Mouse (Mus musculus) heart, adult 2 months (tissue): Measurements from ENCODE around the gene Scel.

Experiments
- CTCF ChIP-seq: fragments of 200-600 bp; IDR thresholded peaks from 2 replicates; pipeline ENCODE4 v1.8.1; 2022; ENCODE audit warnings: antibody characterized with exemption, mild to moderate bottlenecking, moderate library complexity
- EP300 ChIP-seq: fragments of 200-500 bp; IDR thresholded peaks from 2 replicates; pipeline ENCODE4 v1.6.1; 2011; ENCODE audit warnings: low read depth, low read length, control low read depth; ENCODE audit not compliant: insufficient read depth
- POLR2A ChIP-seq: fragments of 200-500 bp; IDR thresholded peaks from 2 replicates; pipeline ENCODE4 v1.6.1; 2011; ENCODE audit warnings: mild to moderate bottlenecking, low read depth, low read length, control low read depth; ENCODE audit not compliant: insufficient read depth

- no peak for TF ChIP-seq POLR2A
- no peak for TF ChIP-seq CTCF
- no peak for TF ChIP-seq EP300
Observed at GRCm38 (mm10) chr14:103613573-103614271, 100.6 kb downstream of the Scel start.
